Mouse (Mus musculus) liver, postnatal 0 days (tissue): ENCODE measurements at regions not wholly inside any gene's neighbourhood (a gene's known extent, or its start where the extent isn't known, plus 50 kb on each side); places are given as distances from the start of the nearest gene placed in this dataset.

Experiments
- CTCF ChIP-seq: sonication (generic); IDR thresholded peaks from 2 replicates; pipeline ENCODE4 v1.5.1; 2016; ENCODE audit warnings: antibody characterized with exemption, low read depth
- EP300 ChIP-seq: IDR thresholded peaks from 2 replicates; pipeline ENCODE4 v1.6.1; 2016; ENCODE audit warnings: antibody characterized with exemption, low read depth, mild to moderate bottlenecking

- TF ChIP-seq CTCF (no peak), EP300 (no peak)
These were observed 373.3 kb downstream of the Prdm2 start for GRCm38 (mm10) chr4:142839540-142839939.
